Mouse (Mus musculus) cortical plate, adult 2 months (tissue): ENCODE measurements around the gene Gfy. TPM values are rescaled to one million over a fixed set of nuclear protein-coding genes. Genes with fewer than 3 reads are reported as not detected.

Source experiments
- H3K27ac ChIP-seq: fragments of 200-500 bp; 2 replicates; pipeline ENCODE4 v1.5.1; 2012; ENCODE audit warnings: low read length, control low read depth, inconsistent platforms; ENCODE audit not compliant: insufficient read depth
- H3K4me1 ChIP-seq: fragments of 200-500 bp; 2 replicates; pipeline ENCODE4 v1.6.1; 2011; ENCODE audit warnings: low read length; ENCODE audit not compliant: control insufficient read depth, insufficient read depth
- H3K4me3 ChIP-seq: fragments of 200-500 bp; 2 replicates; pipeline ENCODE4 v1.5.1; 2011; ENCODE audit warnings: mild to moderate bottlenecking, low read length, control low read depth; ENCODE audit not compliant: insufficient read depth
- CTCF ChIP-seq: fragments of 200-500 bp; IDR thresholded peaks from 2 replicates; pipeline ENCODE4 v1.5.1; 2011; ENCODE audit warnings: mild to moderate bottlenecking, control low read depth, low read length; ENCODE audit not compliant: insufficient read depth; ENCODE audit errors: extremely low read depth
- POLR2A ChIP-seq: fragments of 200-500 bp; IDR thresholded peaks from 2 replicates; pipeline ENCODE4 v1.6.1; 2011; ENCODE audit warnings: mild to moderate bottlenecking, low read length, control low read depth; ENCODE audit not compliant: insufficient read depth; ENCODE audit errors: extremely low read depth
- polyA plus RNA-seq: library from polyadenylated mRNA; depleted of rRNA; stranded (reverse); fragments of >200 nt; gene quantifications from 2 replicates; pipeline ENCODE4 v1.2.3, GENCODE M21; 2012

Gene Gfy
- polyA plus RNA-seq, 1 experiment, result 0.38 TPM

DNA sequence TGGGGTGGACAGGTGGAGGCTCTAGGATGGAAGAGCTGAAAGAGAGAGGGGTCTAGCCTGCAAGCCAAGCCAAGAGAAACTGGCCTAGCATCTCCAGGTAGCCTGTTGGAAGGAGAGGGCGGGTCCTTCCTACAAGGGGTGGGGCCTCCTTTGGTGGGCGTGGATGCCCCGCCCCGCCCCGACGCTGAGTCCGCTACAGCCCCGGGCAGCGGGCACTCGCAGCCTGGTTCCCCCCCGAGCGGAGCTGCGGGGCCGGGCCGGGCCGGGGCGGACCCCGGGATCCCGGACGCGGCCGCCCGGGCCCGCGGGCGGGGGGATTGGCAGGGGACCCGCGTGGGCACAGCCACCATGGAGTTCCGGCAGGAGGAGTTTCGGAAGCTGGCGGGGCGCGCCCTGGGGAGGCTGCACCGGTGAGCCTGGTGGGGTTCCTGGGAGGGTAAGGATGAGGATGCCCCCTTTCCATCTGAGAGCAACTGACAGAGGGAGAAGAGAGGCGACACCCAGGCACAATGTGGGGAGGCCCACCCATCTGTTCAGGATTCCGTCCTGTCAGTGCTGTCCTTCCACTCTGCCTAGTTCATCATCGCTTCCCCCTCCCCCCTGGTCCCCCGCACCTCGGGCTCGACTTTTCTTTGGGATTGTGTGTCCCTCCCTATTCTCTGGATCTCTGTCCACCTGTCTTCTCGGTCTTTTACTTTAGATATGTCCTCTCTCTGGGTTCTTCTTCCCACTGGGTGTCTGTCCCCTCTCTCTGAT, 15.5 kb downstream of the Gfy start, which contains the start of gene Slc17a7:
Slc17a7 (plus strand) TSS at position 215 of the 756 bp plus-strand sequence.
- Histone ChIP-seq H3K4me3 (peak within 1 kb of the TSS; percentile 85), H3K27ac (peak within 1 kb of the TSS; percentile 81), H3K4me1 (peaks cover 4% of the 10 kb centered on the region; the same call in 1 of the 2 replicates)
- TF ChIP-seq POLR2A, result peak; percentile 66; the same call in 1 of the 2 replicates
- no peak for TF ChIP-seq CTCF

DNA sequence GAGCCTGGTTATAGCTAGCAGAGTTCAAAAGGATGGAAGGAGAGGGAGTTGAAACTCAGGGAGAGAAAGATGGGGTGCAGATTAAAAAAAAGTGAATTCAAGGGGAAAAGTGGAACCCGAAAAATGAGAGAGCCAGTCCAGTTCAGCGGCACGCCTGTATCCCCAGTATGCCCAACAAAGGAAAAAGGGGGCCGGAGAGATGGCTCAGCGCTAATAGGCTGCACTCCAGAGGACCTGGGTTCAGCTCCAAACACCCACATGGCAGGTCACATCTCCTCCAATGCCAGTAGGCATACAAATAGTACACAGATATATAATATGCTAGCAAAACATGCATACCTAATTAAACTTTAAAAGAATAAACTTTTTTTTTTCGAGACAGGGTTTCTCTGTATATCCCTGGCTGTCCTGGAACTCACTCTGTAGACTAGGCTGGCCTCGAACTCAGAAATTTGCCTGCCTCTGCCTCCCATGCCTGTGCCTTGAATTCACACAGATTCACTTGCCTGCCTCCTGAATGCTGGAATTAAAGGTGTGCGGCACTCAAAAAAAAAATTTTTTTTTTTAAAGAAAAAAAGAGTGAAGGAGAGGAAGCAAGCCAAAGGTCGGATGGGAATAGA, 16.3 kb downstream of the Gfy start:
- Histone ChIP-seq H3K4me3 (peak overlapping the region; percentile 85; the same call in 1 of the 2 replicates), H3K4me1 (peaks cover 2% of the 10 kb centered on the region; the same call in 1 of the 2 replicates), H3K27ac (peak overlapping the region; percentile 18; the same call in 1 of the 2 replicates)
- no peak for TF ChIP-seq POLR2A
- TF ChIP-seq CTCF, result no peak

DNA sequence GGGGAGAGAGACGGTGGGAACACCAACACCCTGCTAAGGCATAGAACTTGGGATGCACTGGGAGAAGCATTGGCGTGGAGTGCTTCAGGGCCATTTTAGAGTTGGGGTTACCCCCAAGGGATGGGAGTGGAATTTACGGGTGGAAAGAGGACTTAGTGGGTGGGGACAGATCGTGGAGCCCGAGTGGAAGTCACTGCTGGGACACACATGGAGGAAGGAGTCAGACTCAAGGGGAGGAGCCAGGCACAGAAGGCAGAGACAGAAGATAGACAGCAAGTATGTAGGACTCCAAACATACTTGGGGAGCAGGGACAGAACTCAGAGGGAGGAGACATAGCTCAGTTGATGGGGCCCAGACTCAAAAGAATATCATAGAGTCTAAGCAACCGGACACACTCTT, 16.8 kb downstream of the Gfy start:
- TF ChIP-seq POLR2A (peak; percentile 30; the same call in 1 of the 2 replicates), CTCF (no peak)
- peaks cover 2% of the 10 kb centered on the region; the same call in 1 of the 2 replicates for H3K4me1 ChIP-seq
- no peak overlapping the region for H3K27ac ChIP-seq
- peak overlapping the region; percentile 6; the same call in 1 of the 2 replicates for H3K4me3 ChIP-seq

DNA sequence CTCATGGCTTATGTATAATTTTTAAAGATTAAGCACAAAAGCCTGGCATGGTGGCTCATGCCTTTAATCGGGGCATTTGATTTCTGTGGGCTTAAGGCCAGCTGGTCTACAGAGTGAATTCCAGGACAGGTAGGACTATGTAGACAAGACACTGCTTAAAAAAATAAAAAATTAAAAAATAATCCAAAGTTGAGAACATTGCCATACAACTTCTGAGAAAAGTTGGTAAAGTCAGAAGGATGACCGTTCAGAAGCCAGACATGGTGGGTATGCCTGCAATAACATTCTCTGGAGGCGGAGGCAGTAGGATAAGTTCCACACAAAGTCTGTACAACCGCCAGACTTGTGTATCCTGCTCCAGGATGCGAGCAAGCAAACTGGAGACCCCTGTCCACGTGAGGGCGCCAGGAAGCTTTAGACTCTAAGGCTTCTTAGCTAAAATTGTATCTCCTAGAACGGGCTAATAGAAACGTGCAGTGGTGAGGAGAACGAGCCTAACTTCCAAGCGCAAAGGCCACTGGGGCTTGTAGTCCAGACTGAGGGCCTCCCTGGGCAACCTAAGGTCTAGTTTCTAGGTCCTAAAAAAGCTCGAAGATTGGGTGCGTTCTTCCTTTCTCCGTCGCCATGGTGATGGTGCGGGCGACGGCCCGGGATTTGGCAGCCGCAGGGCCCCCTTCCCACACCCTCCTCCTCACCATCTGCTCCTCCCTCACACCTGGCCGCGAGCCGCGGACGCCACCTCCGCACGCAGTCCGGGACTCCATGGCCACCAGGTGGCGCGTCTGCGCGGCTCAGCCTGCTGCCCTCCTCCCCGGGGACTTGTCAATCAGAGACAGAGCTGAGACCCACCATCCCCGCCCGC, 17.5 kb downstream of the Gfy start:
- Histone ChIP-seq H3K27ac (no peak overlapping the region), H3K4me3 (peak overlapping the region; percentile 6; the same call in 1 of the 2 replicates), H3K4me1 (peaks cover 2% of the 10 kb centered on the region; the same call in 1 of the 2 replicates)
- TF ChIP-seq POLR2A (peak; percentile 33; the same call in 1 of the 2 replicates), CTCF (peak; percentile 67)

DNA sequence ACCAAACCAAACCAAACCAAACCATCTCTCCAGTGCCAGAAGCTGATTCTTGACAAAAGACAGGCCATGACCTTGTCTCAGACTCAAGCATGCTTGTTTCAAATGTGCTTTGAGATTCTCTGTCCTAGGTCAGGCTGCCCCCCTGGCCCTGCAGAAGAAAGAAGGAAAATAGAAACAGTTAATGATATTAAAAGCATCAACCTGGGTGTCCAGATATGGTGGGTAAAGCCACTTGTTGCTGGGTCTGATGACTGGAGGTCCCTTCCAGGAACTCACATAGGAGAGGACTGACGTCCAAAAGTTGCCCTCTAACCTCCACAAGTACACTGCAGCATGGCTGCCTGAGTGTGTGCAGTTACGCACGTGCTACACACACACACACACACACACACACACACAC, 18.5 kb downstream of the Gfy start:
- Histone ChIP-seq H3K4me3 (no peak overlapping the region), H3K4me1 (peaks cover 2% of the 10 kb centered on the region; the same call in 1 of the 2 replicates), H3K27ac (no peak overlapping the region)
- no peak for TF ChIP-seq POLR2A
- TF ChIP-seq CTCF, result no peak

DNA sequence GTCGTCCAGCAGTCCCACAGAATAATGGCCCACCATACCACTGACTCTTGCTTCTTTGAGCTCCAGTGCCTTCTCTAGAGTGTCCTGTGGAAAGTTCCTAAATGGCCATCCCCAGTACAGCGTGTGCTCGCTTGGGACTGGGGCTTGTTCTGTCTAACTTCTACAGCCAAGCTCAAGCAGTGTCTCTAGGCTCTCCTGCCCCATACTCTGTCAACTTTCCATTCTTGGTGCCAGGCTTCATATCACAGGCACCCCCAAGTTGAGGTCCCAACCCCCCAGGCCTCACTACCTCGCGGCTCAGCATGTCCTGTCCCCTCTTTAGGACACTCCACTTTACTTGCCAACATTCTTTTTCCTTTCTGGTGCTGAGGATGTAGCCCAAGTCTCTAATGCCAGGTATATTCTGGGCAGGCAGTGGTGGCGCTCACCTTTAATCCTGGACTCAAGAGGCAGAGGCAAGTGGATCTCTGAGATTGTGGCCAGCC, 19.0 kb downstream of the Gfy start:
- Histone ChIP-seq H3K4me1 (peaks cover 2% of the 10 kb centered on the region; the same call in 1 of the 2 replicates), H3K4me3 (no peak overlapping the region), H3K27ac (no peak overlapping the region)
- no peak for TF ChIP-seq CTCF
- no peak for TF ChIP-seq POLR2A

DNA sequence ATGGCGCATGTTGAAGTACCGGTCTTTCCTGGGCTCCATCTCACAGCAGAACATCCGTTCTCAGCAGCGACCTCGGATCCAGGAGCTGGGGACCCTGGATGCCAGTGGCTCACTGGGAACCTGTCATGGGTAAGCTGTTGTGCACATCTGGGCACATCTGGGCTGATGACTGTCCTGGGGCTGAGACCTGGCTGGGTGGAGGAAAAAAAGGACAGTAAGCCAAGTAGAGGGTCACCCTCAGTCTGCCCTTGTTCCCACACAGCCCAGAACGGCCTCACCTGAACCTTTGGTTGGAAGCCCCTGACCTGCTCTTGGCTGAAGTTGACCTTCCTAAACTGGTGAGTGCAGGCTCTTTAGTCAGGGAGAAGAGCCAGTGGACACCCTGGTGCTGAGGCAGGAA, 20.4 kb downstream of the Gfy start:
- TF ChIP-seq POLR2A (no peak), CTCF (no peak)
- Histone ChIP-seq H3K4me3 (no peak overlapping the region), H3K27ac (no peak overlapping the region), H3K4me1 (peaks cover 2% of the 10 kb centered on the region; the same call in 1 of the 2 replicates)

DNA sequence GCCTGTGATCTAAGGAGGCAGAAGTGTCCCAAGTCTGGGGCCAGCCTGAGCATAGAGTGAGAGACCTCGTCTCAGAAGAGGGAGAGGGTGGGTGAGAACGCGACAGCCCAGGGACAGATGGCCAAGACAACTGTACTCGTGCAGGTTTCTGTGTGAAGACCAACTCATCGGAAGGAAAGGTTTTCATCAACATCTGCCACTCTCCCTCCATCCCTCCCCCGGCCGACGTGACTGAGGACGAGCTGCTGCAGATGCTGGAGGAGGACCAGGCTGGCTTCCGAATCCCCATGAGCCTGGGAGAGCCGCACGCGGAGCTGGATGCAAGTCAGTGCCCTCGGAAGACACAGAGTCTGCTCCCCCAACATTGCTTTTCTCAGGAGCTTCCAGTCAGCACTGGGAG, 21.9 kb downstream of the Gfy start:
- no peak overlapping the region for H3K4me3 ChIP-seq
- peaks cover 2% of the 10 kb centered on the region; the same call in 1 of the 2 replicates for H3K4me1 ChIP-seq
- TF ChIP-seq CTCF, result no peak
- TF ChIP-seq POLR2A, result no peak
- no peak overlapping the region for H3K27ac ChIP-seq

DNA sequence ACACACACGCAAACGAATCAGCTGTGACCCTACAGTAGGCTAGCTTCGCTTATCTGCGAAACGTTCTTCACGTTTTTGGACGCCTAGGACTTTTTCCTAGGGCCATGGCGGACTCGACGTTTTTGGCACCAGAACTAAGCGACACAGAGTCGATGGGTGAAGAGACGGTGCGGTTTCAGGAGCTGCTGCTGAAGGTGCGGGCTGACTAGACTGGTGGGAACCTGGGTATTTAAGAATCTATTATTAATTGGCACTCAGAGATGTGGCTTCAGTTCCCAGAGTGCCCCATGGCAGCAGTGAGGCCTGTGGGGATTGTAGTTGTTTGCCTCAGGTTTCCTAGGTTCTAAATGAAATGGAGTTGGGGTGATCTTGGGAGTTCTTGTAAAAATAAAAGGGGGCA, 23.2 kb downstream of the Gfy start:
- TF ChIP-seq POLR2A, result no peak
- TF ChIP-seq CTCF, result no peak
- Histone ChIP-seq H3K4me1 (no peaks in the 10 kb centered on the region), H3K27ac (no peak overlapping the region), H3K4me3 (no peak overlapping the region)
